Mouse (Mus musculus) kidney, adult 2 months (tissue): ENCODE measurements around the gene Vwc2l.

Experiments
- CTCF ChIP-seq: fragments of 200-500 bp; conservative IDR thresholded peaks from 2 replicates; pipeline ENCODE4 v1.5.1; 2011; ENCODE audit warnings: low read depth, mild to moderate bottlenecking, control low read depth, low read length, moderate library complexity, mixed read lengths; ENCODE audit not compliant: insufficient read depth, insufficient read length
- POLR2A ChIP-seq: fragments of 200-500 bp; IDR thresholded peaks from one replicate; pipeline ENCODE4 v1.6.1; 2011; ENCODE audit warnings: low read depth, low read length, control low read depth

DNA sequence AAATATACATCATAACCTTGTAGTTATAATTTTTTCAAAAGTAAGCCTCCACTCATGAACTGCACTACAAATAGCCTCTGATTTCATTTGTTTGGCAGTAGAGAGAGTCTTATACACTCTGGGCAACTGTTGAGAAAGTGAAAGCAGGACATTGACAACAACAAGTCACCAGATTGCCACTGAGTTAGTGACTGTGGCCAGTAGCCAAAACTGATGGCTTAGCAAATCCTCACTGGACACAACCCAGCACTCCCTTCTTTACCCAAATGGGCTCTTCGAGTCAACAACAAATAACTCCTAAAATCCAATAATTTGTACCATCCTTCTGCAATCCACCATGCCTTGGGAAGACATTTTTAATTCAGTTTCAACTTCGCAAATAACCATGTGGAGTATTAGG lies 155.0 kb downstream of the Vwc2l start:
- no peak for TF ChIP-seq CTCF
- no peak for TF ChIP-seq POLR2A
